Mouse (Mus musculus): Measurements from ENCODE around the gene Cers1.

Cers1 gene

DNA sequence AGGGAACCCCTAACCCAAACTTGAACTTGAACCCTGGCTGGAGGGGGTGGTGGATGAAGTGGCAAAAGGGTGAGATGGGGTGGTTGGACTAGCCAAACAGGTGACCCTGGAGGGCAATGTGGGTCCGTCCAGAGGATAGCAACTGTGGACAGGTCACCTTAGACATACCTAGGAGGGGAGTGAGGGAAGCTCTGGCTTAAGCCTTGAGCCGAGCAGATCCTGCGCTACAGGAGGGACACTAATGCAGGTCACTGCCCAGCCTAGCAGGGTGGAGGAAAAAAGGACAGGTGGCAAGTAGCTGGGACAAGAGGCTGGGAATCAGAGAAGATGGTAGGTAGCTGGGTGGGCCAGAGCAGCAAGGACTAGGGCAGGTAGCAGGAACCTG, 36.4 kb downstream of the Cers1 start:
- no peak for DNase-seq (ENCODE audit: low read depth, low spot score)

GRCm38 (mm10) chr8:70352657-70353151, 37.1 kb downstream of the Cers1 start:
- no peak for DNase-seq (ENCODE audit: low read depth, low spot score)

DNA sequence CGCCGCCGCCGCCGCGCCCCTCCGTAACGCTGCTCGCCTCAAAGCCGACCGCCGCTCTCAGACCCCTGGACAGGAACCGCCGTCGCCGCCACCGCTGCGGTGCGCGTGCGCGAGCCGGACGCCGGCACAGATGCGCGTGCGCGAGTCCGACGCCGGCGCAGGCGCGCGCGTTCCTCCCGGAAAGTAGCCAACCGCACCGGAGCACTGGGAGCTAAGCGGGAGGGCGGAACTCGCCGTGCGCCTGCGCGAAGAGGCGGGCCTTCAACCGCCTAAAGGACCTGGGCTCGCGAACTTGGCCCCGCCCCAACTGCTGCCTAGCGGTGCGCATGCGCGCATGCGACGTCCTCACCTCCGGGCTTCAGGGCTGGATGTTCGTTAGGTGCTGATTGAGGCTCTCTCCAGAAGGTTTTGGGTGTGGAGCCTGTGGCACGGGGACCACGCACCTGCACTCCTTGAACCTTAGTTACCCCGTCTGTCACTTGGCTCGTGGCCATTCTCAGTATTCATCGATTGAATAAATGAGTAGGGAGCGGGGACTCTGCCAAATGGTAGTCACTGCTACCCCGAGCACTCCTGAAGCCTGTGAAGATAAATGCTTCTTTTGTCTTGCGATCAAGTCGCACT, 37.7 kb downstream of the Cers1 start, which contains the start of gene Upf1:
Gene Upf1 (minus strand): TSS at position 85 of the 624 bp plus-strand sequence.
- peak; percentile 96 for DNase-seq (ENCODE audit: low read depth, low spot score)

DNA sequence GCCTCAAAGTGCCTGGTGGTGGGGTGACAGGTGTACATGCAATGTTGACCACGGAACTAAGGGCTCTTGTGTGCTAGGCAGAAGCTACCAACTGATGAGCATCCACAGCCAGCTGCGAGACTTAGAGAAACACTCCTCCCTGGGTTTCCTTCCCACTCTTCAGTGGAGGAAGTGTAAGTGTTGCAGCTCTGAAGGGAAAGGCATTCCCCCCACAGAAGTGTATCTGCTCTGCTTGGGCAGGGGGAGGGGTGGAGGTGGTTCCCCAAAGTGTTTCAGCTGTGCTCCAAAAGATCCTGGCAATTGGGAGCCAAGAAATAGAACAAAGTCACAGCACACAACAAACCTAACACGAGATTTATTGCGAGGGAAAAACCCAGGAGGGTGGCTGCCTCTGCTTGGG, 38.4 kb downstream of the Cers1 start:
- DNase-seq (ENCODE audit: low read depth, low spot score) = peak; percentile 84

DNA sequence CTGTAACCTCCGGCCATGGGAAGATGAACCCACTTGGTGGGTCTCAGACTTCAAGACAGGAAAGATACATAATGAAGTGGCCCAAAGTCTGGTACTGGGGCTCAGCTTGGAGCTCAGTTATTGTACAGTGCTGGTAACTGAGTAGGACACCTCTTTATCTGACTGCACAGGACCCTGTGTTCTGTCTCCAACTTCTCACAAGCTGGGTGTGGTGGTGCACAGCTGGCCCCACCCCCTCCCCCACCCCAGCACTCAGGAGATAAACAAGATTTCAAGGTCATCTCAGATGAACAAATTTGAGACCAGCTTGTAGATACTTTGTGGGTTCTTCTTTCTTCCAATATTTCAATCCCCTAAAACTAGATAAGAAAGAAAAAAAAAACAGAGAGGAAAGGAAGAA, 40.5 kb downstream of the Cers1 start:
- DNase-seq (ENCODE audit: low read depth, low spot score) = no peak

DNA sequence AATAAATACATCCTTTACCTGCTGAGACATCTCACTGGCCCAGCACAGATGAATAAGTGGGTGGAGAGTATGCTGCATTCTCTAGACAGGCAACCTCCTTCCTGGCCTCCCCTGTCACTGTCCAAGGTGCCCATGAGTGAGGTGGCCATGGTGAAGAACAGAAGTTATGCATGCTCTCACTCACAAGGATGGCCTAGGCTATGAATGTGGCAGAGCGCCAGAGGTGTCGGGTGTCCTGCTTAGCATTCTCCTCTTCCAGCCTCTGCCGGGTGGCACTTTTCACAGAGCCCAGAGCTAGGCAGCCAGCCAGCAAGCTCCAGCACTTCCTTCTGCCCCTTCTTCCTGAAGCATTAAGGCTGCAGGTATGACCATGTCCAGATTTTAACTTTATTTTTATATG, 43.8 kb downstream of the Cers1 start:
- no peak for DNase-seq (ENCODE audit: low read depth, low spot score)

DNA sequence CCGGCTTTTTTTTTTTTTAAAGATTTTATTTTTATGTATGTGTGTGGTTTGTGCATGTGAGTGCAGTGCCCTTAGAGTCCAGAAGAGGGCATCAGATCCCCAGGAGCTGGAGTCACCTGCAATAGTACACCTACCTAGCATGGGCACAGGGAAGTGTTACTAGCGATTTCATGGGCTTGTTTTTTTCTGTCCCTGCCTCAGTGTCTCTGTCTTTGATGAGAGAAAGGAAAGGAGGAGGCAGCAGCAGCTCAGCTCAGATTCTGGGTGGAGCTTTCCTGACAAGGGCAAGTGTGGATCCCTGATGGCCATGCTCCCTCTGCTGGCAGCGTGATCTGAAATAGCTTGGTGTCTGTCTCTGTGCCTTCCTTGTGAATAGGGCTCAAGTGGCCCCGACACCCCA, 45.2 kb downstream of the Cers1 start:
- DNase-seq (ENCODE audit: low read depth, low spot score) = no peak

DNA sequence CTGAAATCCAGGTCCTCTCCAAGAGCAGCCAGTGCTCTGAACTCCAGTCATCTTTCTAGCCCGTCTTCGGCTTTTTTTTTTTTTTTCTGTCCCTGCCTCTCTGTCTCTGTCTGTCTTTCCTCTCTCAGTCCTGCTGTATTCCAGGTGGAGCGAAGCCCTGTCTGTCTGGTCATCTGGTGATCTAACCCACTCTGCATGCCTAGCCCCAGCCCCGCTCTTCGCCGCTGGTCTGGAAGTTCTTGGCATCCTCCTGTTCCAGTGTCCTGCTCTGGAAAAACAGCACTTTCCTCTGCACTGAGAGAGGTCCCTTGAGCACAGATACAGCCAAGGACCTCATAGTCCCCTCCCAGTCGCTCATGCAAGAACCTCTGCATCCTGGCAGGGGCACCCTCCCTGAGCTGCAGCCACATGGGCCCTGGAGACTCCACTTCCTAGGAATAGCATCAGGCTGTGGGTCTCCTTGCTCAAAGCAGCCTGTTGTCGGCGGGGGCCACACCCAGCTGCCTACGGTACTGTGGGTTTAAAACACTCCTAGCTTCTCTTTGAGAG, 46.0 kb downstream of the Cers1 start:
- DNase-seq (ENCODE audit: low read depth, low spot score) = no peak

DNA sequence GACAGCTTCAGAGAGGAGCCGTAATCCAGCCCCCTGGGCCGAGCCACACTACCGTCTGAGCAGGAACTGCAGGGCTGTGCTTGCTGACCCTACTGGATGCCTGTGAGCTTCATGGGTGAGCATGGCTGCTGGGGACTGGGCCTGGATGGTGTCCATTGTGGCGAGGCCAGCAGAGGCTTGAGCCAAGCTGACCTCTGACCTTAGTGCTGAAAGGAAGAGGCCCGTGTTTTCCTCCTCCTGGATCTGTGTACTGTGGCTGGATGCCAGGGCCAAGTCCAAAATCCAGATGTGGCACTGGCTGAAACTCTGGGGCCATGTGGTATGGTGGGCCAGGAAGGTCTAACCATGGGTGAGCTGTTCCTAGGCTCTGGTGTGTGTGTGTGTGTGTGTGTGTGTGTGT, 48.5 kb downstream of the Cers1 start:
- no peak for DNase-seq (ENCODE audit: low read depth, low spot score)

GRCm38 (mm10) chr8:70366588-70366987, 51.0 kb downstream of the Cers1 start:
- DNase-seq (ENCODE audit: low read depth, low spot score) = no peak

GRCm38 (mm10) chr8:70370476-70370875, 54.9 kb downstream of the Cers1 start:
- no peak for DNase-seq (ENCODE audit: low read depth, low spot score)

- no peak for DNase-seq (ENCODE audit: low read depth, low spot score)
These were observed 56.4 kb downstream of the Cers1 start for GRCm38 (mm10) chr8:70371951-70372350.

GRCm38 (mm10) chr8:70373397-70374317, 58.1 kb downstream of the Cers1 start, which contains the start of gene Comp:
Gene Comp, plus strand, starts transcription at chr8:70373558.
- no peak for DNase-seq (ENCODE audit: low read depth, low spot score)

DNA sequence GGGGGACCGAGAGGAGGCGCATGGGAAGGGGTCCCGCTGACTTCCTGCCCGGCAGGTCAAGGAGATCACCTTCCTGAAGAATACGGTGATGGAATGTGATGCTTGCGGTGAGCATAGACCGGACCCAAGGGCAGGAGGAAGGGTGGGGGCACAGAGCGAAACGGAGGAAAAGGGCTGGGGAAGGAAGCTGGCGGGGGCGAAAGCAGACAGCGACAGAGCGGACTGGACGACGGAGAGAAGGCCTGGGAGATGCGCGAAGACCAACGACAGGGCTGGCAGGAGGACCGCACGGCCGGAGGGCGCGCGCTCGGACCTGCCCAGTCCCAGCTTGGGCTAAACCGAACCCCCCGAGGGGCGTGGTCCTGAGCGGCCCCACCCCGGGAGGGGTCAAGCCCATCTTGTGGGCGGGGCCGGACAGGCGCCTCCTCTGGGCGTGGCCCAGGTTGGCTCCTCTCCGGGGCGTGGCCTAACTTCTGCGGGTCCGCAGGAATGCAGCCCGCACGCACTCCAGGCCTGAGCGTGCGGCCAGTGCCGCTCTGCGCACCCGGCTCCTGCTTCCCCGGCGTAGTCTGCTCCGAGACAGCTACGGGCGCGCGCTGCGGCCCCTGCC, 58.8 kb downstream of the Cers1 start:
- no peak for DNase-seq (ENCODE audit: low read depth, low spot score)

GRCm38 (mm10) chr8:70375212-70375859, 59.8 kb downstream of the Cers1 start:
- DNase-seq (ENCODE audit: low read depth, low spot score) = no peak

DNA sequence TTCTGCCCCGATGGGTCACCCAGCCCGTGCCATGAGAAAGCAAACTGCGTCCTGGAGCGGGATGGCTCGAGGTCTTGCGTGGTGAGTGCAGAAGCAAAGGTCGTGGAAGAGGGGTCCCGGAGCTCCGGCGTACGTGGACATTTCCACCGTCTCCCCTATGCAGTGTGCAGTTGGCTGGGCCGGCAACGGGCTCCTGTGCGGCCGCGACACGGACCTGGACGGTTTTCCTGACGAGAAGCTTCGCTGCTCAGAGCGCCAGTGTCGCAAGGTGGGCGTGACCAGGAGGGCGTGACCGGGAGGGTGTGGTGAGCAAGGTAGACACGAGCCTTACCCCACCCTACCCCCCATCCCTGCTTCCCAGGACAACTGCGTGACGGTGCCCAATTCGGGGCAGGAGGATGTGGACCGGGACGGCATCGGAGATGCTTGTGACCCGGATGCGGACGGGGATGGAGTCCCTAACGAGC, 60.7 kb downstream of the Cers1 start:
- no peak for DNase-seq (ENCODE audit: low read depth, low spot score)

GRCm38 (mm10) chr8:70377049-70377448, 61.5 kb downstream of the Cers1 start:
- no peak for DNase-seq (ENCODE audit: low read depth, low spot score)

DNA sequence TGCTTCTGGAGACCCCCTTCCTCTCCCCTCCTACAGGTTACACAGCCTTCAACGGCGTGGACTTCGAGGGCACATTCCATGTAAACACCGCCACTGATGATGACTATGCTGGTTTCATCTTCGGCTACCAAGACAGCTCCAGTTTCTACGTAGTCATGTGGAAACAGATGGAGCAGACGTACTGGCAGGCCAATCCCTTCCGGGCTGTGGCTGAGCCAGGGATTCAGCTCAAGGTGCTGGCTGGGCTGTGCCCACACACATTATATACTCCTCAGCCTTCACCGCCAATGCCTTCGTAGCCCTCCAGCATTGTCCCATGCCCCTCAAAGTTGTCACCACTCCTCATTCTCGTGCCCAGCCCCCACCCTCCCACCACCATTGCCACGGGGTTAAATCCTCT, 64.5 kb downstream of the Cers1 start:
- peak; percentile 27 for DNase-seq (ENCODE audit: low read depth, low spot score)

Data from telencephalon, adult 2 months (tissue).